Mouse (Mus musculus) gastrocnemius, adult 2 months (tissue): ENCODE results near the gene Gcnt4. TPM values are rescaled to one million over a fixed set of nuclear protein-coding genes. Genes with fewer than 3 reads are reported as not detected.
"Not testable (repeated sequence)": the region's sequence is repeated elsewhere in the genome, so short reads cannot be mapped to it uniquely, and the experiment has no call there.

Experiments
- DNase-seq: peaks from one replicate; pipeline ENCODE4 v3.0.0; 2022
- H3K27ac ChIP-seq: fragments of 200-600 bp; 2 replicates; pipeline ENCODE4 v1.8.1; 2022; ENCODE audit warnings: mild to moderate bottlenecking
- H3K4me3 ChIP-seq: fragments of 200-600 bp; 2 replicates; pipeline ENCODE4 v1.8.1; 2022; ENCODE audit warnings: mild to moderate bottlenecking, moderate library complexity
- CTCF ChIP-seq: fragments of 200-600 bp; IDR thresholded peaks from 2 replicates; pipeline ENCODE4 v1.8.1; 2022; ENCODE audit warnings: antibody characterized with exemption, mild to moderate bottlenecking, moderate library complexity
- intact Hi-C: fragments of 180-260 bp; cut with DNase I; formaldehyde crosslinking; loops from one replicate; pipeline ENCODE4 v1.15.1; 2025
- total RNA-seq, 2 experiments: library from RNA; stranded (reverse); gene quantifications; 2 replicates each; pipeline ENCODE4 v1.2.3; 2021

Gene Gcnt4
- total RNA-seq, 2 experiments from 2014 or later, result 0.05 to 0.06 TPM

DNA sequence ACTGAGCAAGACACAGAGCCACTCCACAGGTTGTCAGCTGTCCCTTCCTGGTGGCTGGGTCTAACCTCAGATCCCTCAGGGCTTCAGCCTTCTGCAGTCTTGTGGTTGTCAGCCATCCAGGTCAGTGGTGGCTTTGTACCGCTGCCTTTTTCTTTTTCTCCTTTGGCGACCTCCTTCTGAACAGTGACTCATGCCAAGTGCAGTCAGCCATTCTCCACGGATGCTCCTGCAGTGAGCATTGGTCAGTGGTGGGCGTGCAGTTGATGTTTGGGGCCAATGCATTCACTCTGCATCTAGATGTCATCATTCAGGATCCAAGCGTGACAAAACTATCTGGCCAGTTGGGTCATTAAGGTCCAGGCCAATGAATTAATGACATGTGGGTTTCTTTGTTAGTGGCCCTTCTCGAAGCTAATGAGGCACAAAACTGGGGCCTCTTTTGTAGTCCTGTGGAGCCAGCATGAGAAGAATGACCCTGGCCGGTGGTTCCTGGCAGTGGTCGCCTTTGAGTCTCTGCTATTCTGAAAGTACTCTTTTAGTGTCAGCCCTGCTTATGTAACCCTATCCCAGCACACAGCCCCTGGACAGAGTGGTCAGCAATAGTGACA lies 4.0 kb downstream of the Gcnt4 start:
- no peak overlapping the region for H3K4me3 ChIP-seq
- intact Hi-C loops, result no loop called here
- no peak overlapping the region for H3K27ac ChIP-seq
- DNase-seq, result no peak
- TF ChIP-seq CTCF, result no peak

DNA sequence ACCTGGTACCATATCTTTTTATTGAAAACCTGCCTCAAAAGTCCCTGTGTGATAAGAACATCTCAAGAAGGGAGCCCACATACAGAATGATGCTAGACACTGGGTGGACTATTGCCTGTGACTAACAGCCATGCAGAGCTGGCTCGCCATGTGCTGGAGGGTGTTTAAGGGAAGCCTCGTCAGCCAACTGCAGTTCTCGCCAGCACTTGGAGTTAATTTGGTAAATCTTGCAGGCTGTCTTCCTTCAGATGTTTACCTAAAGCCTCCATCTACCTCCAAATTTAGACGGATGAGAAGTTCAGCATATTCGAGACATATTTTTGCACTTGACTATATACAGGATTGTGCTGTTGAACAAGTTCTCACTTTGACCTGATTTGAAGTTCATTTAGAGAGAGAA lies 8.3 kb downstream of the Gcnt4 start:
- no peak for TF ChIP-seq CTCF
- H3K27ac ChIP-seq, result no peak overlapping the region
- intact Hi-C loops, result no loop called here
- H3K4me3 ChIP-seq, result no peak overlapping the region
- DNase-seq, result no peak

DNA sequence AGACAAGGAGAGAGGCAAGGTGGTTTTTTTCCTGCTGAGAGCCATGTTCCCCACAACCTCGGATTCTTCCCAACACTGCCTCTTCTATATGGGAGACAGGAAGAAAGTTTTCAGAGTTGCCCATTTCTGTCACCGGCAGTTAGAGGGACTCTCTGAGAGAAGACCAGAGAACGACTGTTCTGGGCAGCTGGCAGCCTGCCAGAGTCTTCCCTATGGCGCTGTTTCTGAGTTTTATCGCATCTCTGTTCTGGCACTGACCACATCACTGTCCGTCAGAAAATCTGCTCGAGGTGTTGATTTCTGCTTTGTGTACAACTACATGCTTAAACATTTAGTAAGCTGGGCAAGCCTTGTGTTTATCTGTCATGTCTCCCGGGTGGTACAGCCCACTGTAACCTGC lies 8.9 kb downstream of the Gcnt4 start:
- no peak for TF ChIP-seq CTCF
- no peak for DNase-seq
- no peak overlapping the region for H3K4me3 ChIP-seq
- H3K27ac ChIP-seq, result no peak overlapping the region
- intact Hi-C loops, result no loop called here

DNA sequence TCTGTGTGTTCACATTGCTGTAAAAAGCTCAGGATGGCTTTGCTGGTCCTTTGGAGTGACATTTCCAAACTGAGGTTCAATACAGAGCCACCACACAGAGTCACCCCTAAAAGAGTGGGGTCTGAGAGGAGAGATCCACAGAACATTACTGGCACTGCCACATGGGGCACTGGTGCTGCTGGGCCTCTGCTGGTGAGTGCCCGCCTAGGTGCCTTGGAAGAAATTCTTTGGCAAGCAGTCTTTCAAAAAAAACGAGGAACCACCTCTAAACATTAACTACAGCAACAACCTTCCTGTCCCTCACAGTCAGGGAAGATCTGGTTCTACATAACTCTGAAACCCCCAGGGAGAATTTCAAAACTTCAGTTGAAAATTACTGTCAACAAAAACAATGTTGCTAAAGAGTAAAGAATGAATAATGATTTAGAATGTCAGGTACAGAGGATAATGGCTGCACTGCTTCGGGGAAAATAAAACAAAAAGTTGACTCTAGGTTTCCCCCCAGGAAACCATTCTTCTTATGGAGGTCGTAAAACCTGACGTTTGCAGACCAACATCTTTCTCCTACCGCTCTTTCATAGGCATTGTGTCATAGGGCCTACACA lies 11.8 kb downstream of the Gcnt4 start:
- no peak for TF ChIP-seq CTCF
- Histone ChIP-seq H3K27ac (no peak overlapping the region), H3K4me3 (no peak overlapping the region)
- intact Hi-C loops, result no loop called here
- DNase-seq, result no peak

DNA sequence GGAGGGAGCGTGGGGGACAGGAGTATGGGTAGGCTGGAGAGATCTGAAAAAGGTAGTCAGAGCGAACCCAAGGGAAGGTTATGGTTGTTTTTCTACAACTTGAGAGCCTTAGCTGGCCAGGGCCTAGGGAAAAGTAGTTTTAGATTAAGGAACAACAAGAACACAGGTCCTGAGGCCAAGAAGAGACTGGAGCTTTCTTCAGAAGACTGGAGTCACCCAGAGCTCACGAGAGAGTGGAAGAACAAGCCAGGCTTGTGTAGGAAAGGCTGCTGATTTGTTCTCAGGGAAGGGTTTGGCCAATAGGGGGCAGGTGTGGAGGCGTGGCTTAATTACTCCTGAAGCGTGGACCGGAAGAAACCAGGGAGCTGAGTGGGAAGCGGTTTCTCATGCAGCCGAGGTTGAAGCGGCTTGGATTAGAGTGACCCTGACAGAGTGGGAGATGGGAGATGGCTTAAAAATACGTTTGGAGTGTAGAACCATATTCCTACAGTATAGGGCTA lies 12.6 kb downstream of the Gcnt4 start:
- Histone ChIP-seq H3K4me3 (no peak overlapping the region), H3K27ac (no peak overlapping the region)
- intact Hi-C loops, result no loop called here
- no peak for DNase-seq
- no peak for TF ChIP-seq CTCF

DNA sequence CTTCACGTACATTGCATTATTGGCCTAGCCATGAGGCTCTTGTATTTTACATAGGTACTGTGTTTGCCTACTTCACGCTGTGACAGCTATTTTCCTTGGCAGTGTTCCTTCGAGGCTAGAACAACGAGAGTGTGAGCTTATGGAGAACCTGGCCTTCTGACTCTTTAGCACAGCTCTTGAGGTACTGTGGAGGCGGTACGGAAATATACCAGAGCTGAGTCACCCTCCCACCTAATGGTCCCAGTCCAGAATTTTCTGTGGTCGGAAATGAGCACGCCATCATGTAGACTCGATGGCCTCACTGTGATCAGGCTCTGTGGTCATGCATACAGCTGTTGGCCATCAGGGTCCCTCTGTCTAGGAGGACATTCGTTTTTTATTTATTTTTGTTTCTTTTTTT lies 15.2 kb downstream of the Gcnt4 start:
- intact Hi-C loops, result no loop called here
- H3K4me3 ChIP-seq, result no peak overlapping the region
- no peak for TF ChIP-seq CTCF
- no peak for DNase-seq
- no peak overlapping the region for H3K27ac ChIP-seq

DNA sequence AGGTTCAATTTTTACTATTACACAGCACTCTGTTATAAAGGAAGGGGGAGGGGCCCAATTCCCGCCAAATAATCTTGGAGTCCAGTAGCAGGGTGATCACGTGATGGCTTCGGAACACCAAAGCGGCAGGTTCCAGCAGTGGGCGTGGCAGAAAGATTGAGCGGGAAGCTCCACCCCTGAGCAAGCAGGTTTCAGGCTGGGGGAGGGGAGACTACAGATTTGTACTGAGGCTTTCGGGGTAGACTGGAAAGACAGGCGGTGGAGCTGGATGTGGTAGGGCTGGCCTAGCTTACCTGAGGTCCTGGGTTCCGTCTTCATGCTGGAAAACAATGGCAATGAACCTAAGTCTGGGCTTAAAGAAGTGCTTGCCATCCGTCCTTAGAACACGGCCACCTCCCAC lies 17.0 kb downstream of the Gcnt4 start:
- intact Hi-C loops, H3K4me3 ChIP-seq: not testable (repeated sequence)

DNA sequence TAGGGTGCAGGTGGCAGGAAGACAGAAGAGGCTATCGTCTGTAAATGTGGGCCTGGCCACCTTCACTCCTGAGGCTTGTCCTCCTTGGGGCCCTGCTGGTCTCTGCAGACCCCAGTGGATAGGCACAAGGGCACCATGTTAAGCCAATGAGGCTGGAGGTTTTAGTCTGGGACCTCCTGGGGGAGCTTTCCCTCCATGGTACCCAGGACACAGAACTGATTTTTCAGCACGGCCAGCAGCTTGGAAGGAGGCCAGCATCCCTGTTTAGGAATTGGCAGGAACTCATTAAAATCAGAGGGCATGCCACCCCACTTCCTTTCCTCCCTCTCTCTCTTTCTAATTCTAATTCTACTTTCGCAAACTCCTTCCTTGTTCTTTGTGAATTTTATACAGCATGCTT lies 19.1 kb downstream of the Gcnt4 start:
- H3K27ac ChIP-seq, result no peak overlapping the region
- TF ChIP-seq CTCF, result no peak
- DNase-seq, result no peak
- intact Hi-C loops, result no loop called here
- H3K4me3 ChIP-seq, result no peak overlapping the region

More for the DNA sequence above, 17.0 kb downstream of the Gcnt4 start:
- DNase-seq, H3K27ac ChIP-seq: not testable (repeated sequence)

DNA sequence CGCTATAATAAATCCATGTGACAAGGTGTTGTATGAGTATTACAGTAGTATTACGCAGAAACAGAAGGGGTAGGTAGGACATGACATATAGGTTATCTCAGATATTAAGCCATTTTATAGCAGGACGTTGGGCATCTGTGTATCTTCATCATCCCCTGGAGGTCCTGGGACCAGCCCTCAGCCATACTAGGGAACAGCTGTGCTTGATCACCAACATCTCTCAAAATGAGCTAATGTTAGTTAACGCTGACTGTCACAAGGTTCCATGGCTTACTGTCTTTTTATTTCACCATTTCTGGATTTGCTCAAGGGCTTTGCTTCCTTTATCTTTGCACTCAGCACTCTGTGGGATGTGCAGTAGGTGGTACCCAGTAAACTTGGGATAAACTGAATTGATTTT lies 21.3 kb downstream of the Gcnt4 start:
- Histone ChIP-seq H3K27ac (no peak overlapping the region), H3K4me3 (no peak overlapping the region)
- TF ChIP-seq CTCF, result no peak
- no peak for DNase-seq
- intact Hi-C loops, result no loop called here

DNA sequence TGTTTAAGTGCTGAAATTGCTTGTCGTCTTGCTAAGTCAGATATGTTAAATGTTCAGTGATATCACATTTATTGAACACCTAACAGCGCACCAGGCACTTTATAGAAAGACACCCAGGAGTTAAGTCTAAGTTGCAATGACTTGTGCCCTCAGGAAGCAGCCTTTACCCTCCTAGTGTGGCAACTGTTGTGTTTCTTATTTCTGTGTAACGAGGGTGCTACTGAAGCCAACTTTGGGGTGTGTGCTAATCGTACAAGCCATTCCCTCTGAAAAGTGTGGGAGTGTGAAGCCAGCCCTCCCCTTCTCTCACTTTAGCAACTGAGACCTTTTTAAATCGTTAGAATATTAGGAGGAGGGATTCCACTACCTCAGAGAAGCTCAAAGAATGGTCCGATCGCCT lies 23.2 kb downstream of the Gcnt4 start:
- TF ChIP-seq CTCF, result no peak
- Histone ChIP-seq H3K27ac (no peak overlapping the region), H3K4me3 (no peak overlapping the region)
- intact Hi-C loops, result no loop called here
- DNase-seq, result no peak

DNA sequence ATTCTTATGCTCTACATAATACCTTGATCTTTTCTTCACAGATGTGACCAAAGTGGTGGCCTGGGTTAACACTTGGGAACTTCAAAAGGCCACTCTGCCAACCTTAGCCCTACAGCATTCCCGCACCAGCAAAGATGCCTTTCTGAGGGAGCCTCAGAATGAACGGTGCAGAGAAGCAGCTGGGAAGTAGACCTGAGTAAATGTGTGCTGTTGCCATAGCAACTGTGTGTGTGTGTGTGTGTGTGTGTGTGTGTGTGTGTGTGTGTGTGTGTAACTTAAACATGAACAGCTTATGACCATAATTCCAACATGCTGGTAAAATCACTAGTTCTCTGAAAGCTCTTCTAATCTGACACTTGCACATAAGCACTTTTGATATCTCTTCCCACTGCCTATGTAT lies 27.4 kb downstream of the Gcnt4 start:
- TF ChIP-seq CTCF, result no peak
- Histone ChIP-seq H3K4me3 (no peak overlapping the region), H3K27ac (no peak overlapping the region)
- no peak for DNase-seq
- intact Hi-C loops, result no loop called here

DNA sequence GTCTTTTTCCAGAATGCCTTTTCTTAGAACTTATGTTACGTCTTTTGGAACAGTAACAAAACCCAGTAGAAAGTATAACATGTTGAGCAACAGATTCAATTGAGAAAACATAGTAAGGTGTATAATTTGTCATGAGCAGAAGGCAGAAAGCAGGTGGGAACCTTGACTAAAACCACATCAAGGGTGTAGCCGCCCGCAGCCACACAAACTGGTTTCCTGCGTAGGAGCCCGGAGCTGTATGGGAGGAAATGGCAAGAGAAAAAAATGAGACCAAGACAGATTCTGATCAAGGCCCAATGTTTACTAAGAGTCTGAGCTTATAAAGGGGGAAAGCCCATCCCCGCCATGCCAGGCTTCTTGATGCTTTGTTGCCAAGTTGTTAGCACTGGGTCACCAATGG lies 32.0 kb downstream of the Gcnt4 start:
- no peak for TF ChIP-seq CTCF
- Histone ChIP-seq H3K27ac (no peak overlapping the region), H3K4me3 (no peak overlapping the region)
- no peak for DNase-seq
- intact Hi-C loops, result no loop called here

DNA sequence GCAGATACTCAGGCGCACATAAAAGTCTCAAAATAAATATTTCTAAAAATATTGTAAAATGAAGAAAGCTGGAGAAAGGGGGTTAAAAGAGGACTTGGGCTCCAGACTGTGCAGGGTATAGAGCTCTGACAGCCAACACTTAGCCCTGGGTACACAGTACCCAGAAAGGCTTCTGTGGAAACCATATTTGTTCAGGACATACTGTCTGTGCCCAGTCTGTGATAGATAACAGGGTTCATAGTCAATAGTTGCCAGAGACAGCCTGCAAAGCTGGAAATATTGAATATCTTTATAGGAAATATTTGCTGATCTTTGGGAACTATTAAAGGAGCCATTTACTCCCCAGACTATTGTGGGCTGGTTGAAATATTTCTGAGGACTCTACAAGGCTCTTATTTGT lies 35.5 kb downstream of the Gcnt4 start:
- intact Hi-C loops, result no loop called here
- no peak for TF ChIP-seq CTCF
- Histone ChIP-seq H3K4me3 (no peak overlapping the region), H3K27ac (no peak overlapping the region)
- DNase-seq, result no peak

DNA sequence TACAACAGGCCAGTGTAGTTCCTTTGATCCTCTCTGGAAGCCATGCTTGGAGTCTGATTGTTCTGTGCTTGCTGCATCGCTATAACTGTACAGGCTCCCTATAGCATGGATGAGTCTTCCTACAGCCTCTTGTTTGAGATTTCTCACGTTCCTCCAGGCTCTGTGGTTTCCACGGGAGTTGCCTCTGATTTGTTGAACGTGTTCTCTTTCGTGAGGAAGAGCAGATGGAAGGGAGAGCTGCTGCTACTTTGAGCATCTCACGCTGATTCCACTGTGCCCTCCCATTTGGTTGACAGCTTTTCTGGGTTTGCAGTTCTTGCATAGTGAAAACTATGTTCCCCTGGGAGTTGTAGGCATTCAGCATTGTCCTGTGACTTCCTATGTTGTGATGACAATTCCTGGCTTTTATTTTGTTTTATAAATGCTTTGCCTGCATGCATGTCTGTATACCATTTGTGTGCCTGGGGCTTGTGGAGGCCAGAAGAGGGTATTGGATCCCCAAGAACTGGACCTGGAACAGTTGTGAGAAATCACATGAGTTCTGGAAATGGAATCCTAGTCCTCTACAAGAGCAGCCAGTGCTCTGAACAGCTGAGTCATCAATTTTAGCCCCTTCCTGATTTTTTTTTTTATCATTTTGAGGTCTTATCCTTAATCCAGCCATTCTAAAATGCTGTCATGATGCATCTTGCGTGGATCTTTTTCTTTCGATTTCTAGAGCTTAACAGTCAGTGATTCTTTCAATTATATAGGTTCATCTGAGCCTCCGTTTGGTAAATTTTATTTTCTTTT lies 37.1 kb downstream of the Gcnt4 start:
- no peak overlapping the region for H3K27ac ChIP-seq
- no peak overlapping the region for H3K4me3 ChIP-seq
- DNase-seq, result no peak
- intact Hi-C loops, result no loop called here
- TF ChIP-seq CTCF, result no peak
